Mouse (Mus musculus): ENCODE results near the gene Tcf7l1.

DNA sequence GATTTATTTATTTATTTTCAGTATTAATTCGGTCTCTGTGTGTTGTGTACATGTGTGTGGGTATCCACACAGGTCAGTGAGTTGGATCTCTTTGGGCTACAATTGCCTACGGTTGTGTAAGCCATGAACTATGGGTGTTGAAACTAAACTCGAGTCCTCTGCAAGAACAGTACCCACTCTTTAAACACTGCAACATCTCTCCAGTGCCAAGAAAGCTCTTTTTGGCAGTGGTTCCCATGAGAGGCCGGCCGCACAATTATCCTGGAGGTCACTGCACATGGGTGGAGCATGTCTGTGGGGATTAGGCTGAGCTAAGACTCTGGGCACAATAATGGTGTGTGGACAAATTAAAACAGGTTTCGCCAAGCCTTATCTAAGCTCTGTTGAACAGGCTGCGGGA lies 135.6 kb downstream of the Tcf7l1 start:
- TF ChIP-seq CTCF (IDR thresholded peaks at IDR 0.05) = no peak
- peak; percentile 77 for TF ChIP-seq EP300 (IDR thresholded peaks at IDR 0.05)
